Mouse (Mus musculus): ENCODE results near the gene Ly6g6d.

GRCm38 (mm10) chr17:35088151-35088550 is 10.3 kb upstream of the Ly6g6d start:
- no peak for TF ChIP-seq CTCF (IDR thresholded peaks at IDR 0.05; ENCODE audit: insufficient read depth, low read depth, low read length)
- TF ChIP-seq POLR2A (IDR thresholded peaks at IDR 0.05; ENCODE audit: insufficient read depth, low read depth, low read length): no peak

All from olfactory bulb, adult 2 months (tissue).